ENCODE assay signal across 9 mouse cellular contexts in the genomic region with DNA sequence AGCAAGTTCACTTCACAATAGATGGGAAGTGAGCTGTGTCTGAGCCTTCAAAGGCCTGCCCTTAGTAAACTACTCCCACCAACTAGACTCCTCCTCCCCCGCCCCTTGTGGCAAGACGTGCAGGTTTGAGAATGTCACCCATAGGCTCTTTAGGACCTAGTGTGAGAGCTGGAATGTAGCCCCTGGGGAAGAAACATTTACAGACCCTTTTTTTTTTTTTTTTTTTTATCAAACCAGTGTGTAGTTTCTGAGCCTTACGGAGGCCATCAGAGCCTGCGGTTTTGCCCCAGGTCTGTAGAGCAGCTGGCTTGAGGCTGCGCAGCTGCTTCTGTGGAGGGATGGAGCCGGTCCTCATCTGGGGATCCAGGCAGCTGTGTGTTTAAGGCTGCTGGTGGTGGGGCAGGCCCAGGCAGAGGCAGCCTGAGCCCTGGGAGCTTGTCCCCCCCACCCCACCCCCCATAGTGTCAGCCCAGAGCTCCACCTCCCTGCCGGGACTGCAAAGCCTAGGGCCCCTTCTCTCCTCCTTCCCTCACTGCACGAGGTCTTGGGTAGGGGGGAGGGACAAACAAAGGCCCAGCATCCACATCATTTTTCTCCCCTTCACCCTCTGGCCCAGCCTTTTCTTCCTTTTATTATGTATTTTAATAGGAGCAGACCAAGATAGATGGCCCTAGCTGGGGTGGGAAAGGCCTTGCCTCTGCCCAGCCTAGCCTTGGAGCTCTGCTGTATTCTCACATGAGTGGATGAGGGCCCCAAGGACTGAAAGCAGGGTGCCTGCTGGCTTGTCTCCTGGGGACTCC. TPM values are rescaled to one million over a fixed set of nuclear protein-coding genes. Genes with fewer than 3 reads are reported as not detected.
DNase-seq lines count a peak whose midpoint lies in the region; ATAC-seq and TF ChIP-seq lines count a peak whose summit lies in the region.
"Had no signal": no experiment of that assay in that cellular context is flagged by ENCODE, and none has a peak within 500 bp of the region (broad histone marks: within the 10 kb centered on the region; RNA-seq: fewer than 3 reads in every experiment).

No protein-coding gene starts in this region.

- H3K9ac ChIP-seq in forebrain, embryonic 11.5 days (ENCODE audit: low read length), result peak overlapping the region; percentile 24; the same call in 1 of the 2 replicates
- H3K9ac ChIP-seq in forebrain, postnatal 0 days, result no peak overlapping the region
- 0 out of 2 replicates have a peak overlapping the region, but pooled peaks have one; percentile 17 for H3K9ac ChIP-seq in forebrain, embryonic 14.5 days (ENCODE audit: low read length)

- 0 out of 2 replicates have a peak, but pooled peaks have one; percentile 21 for ATAC-seq in forebrain, embryonic 11.5 days (replicated peaks; ENCODE audit: low FRiP score)
- no peak for ATAC-seq in forebrain, postnatal 0 days
- no peak for ATAC-seq in forebrain, embryonic 14.5 days

- no peaks in the 10 kb centered on the region for H3K27me3 ChIP-seq in forebrain, embryonic 11.5 days (ENCODE audit: control insufficient read depth, insufficient read depth, low read length)
- no peaks in the 10 kb centered on the region for H3K27me3 ChIP-seq in forebrain, postnatal 0 days (ENCODE audit: insufficient read depth, low read length)
- peaks cover 6% of the 10 kb centered on the region for H3K27me3 ChIP-seq in E14TG2a.4 (ENCODE audit: insufficient read depth, low read length)
- no peaks in the 10 kb centered on the region for H3K27me3 ChIP-seq in forebrain, embryonic 14.5 days (replicated peaks; ENCODE audit: control insufficient read depth, insufficient read depth, low read length)

- 21% methylated on average over 8 of the region's 8 CpGs for WGBS in forebrain, embryonic 11.5 days
- whole genome bisulfite sequencing in forebrain, postnatal 0 days, result 35% methylated on average over 8 of the region's 8 CpGs
- 26% methylated on average over 8 of the region's 8 CpGs for WGBS in forebrain, embryonic 14.5 days

- no peaks in the 10 kb centered on the region for H3K9me3 ChIP-seq in forebrain, embryonic 11.5 days (ENCODE audit: control insufficient read depth, low read length)
- H3K9me3 ChIP-seq in forebrain, postnatal 0 days (ENCODE audit: low read length), result no peaks in the 10 kb centered on the region
- H3K9me3 ChIP-seq in E14TG2a.4 (ENCODE audit: low read length), result no peaks in the 10 kb centered on the region
- H3K9me3 ChIP-seq in forebrain, embryonic 14.5 days (replicated peaks; ENCODE audit: control insufficient read depth, low read length), result no peaks in the 10 kb centered on the region

- H3K36me3 ChIP-seq in forebrain, embryonic 11.5 days (ENCODE audit: control insufficient read depth, insufficient read depth, low read length), result no peaks in the 10 kb centered on the region
- no peaks in the 10 kb centered on the region for H3K36me3 ChIP-seq in forebrain, postnatal 0 days (ENCODE audit: insufficient read depth)
- no peaks in the 10 kb centered on the region for H3K36me3 ChIP-seq in E14TG2a.4 (ENCODE audit: insufficient read depth, low read length)
- H3K36me3 ChIP-seq in forebrain, embryonic 14.5 days (ENCODE audit: control insufficient read depth, insufficient read depth, low read length), result no peaks in the 10 kb centered on the region

- H3K4me3 ChIP-seq in forebrain, embryonic 11.5 days (ENCODE audit: low read depth, low read length), result no peak overlapping the region
- H3K4me3 ChIP-seq in forebrain, postnatal 0 days (ENCODE audit: low read depth, low read length), result no peak overlapping the region
- peak overlapping the region; percentile 23 for H3K4me3 ChIP-seq in E14TG2a.4 (replicated peaks; ENCODE audit: low read length)
- no peak overlapping the region for H3K4me3 ChIP-seq in forebrain, embryonic 14.5 days (ENCODE audit: low read depth, low read length)

- DNase-seq in forebrain, embryonic 11.5 days (ENCODE audit: low spot score), result no peak
- no peak for DNase-seq in forebrain, postnatal 0 days
- DNase-seq in forebrain, embryonic 14.5 days (ENCODE audit: low spot score), result no peak
- peak; percentile 71 for DNase-seq in mesoderm, embryonic 11.5 days (ENCODE audit: low read depth, low spot score)
- no peak for DNase-seq in c-Kit-positive CD71-positive TER-119-positive erythroid progenitor cells, embryonic 14.5 days (ENCODE audit: low spot score)
- no peak for DNase-seq in testis, postnatal 10 days (ENCODE audit: low spot score)
- no peak for DNase-seq in spleen, postnatal 36 days (ENCODE audit: low spot score in 2 of 2)
- DNase-seq: cerebellum, postnatal 14 days had no signal

- no peak for TF ChIP-seq CTCF in forebrain, postnatal 0 days (IDR thresholded peaks at IDR 0.05; ENCODE audit: low read depth)
- TF ChIP-seq CTCF in E14TG2a.4 (conservative IDR thresholded peaks at IDR 0.05; ENCODE audit: low read length), result no peak

- H3K4me2 ChIP-seq in forebrain, embryonic 11.5 days (ENCODE audit: low read depth, low read length, severe bottlenecking), result 0 out of 2 replicates have a peak overlapping the region, but pooled peaks have one; percentile 1
- no peak overlapping the region for H3K4me2 ChIP-seq in forebrain, postnatal 0 days (ENCODE audit: low read depth)
- no peak overlapping the region for H3K4me2 ChIP-seq in forebrain, embryonic 14.5 days (ENCODE audit: low read length)

- H3K4me1 ChIP-seq in forebrain, embryonic 11.5 days (replicated peaks; ENCODE audit: control insufficient read depth, insufficient read depth, low read length), result peaks cover 2% of the 10 kb centered on the region; the same call in 1 of the 2 replicates
- H3K4me1 ChIP-seq in forebrain, postnatal 0 days (ENCODE audit: insufficient read depth), result no peaks in the 10 kb centered on the region
- H3K4me1 ChIP-seq in E14TG2a.4 (replicated peaks; ENCODE audit: low read depth, low read length), result peaks cover 46% of the 10 kb centered on the region
- no peaks in the 10 kb centered on the region for H3K4me1 ChIP-seq in forebrain, embryonic 14.5 days (ENCODE audit: control insufficient read depth, insufficient read depth, low read length)

- H3K27ac ChIP-seq in forebrain, embryonic 11.5 days (ENCODE audit: low read depth, low read length), result peak overlapping the region; percentile 38; the same call in 1 of the 2 replicates
- H3K27ac ChIP-seq in forebrain, postnatal 0 days (ENCODE audit: low read depth, low read length), result no peak overlapping the region
- H3K27ac ChIP-seq in forebrain, embryonic 14.5 days (ENCODE audit: low read depth, low read length), result no peak overlapping the region

RNA-seq across cellular contexts. Expression of a gene that starts 26.2 kb away (rescaled TPM):
- polyA plus RNA-seq in forebrain, embryonic 11.5 days (2014; fragmentation: Nextera tagmentation; extraction: Ambion mirVana), result 6.5 and 6.9 TPM in 2 replicates
- 9.4 and 19.3 TPM in 2 replicates for total RNA-seq in forebrain, postnatal 0 days (2014; rRNA removed)
- 1.7 and 2.1 TPM in 2 replicates for polyA plus RNA-seq in forebrain, postnatal 0 days (2015; fragmentation: Nextera tagmentation; extraction: Ambion mirVana)
- polyA plus RNA-seq in forebrain, embryonic 14.5 days (2014; fragmentation: Nextera tagmentation; extraction: Ambion mirVana), result 2.0 and 2.6 TPM in 2 replicates
